Mouse (Mus musculus): ENCODE measurements around the gene Prpf31. TPM values are rescaled to one million over a fixed set of nuclear protein-coding genes. Genes with fewer than 3 reads are reported as not detected.

Gene Prpf31
- polyA plus RNA-seq, 1 experiment, result 79.1 TPM

DNA sequence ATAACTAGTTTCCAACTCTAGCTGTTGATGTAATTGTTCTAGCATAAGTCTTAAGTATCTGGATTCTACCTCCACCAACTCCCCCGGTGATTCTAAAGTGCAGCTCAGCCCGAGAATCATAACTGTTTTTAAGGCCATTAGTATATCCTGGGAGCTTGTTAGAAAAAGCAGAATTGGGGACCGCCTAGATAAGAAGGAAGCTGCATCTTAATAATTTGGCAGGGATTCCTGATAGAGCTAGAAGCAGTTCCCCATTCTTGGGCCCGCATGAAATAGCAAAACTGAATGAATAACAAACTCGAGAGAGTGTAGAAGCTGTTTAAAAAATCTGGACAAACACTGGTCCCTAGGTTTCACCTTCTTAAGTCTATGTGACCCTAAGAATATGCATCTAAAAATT, 13.6 kb downstream of the Prpf31 start:
- H3K27ac ChIP-seq (ENCODE audit: insufficient read depth, low read length), result no peak overlapping the region
- no peak for DNase-seq
- no peak overlapping the region for H3K4me3 ChIP-seq (replicated peaks; ENCODE audit: insufficient read depth, low read depth, low read length)
- peaks cover 10% of the 10 kb centered on the region; the same call in 1 of the 2 replicates for H3K4me1 ChIP-seq (ENCODE audit: control insufficient read depth, insufficient read depth, low read length)
- no peaks in the 10 kb centered on the region for H3K27me3 ChIP-seq (ENCODE audit: control insufficient read depth, insufficient read depth, low read length)
- TF ChIP-seq CTCF (IDR thresholded peaks at IDR 0.05; ENCODE audit: borderline replicate concordance, insufficient read depth, low read depth, low read length) (no peak), POLR2A (IDR thresholded peaks at IDR 0.05; ENCODE audit: borderline replicate concordance, insufficient read depth, low read length) (no peak)
- WGBS, result 71% methylated on average over 5 of the region's 5 CpGs

DNA sequence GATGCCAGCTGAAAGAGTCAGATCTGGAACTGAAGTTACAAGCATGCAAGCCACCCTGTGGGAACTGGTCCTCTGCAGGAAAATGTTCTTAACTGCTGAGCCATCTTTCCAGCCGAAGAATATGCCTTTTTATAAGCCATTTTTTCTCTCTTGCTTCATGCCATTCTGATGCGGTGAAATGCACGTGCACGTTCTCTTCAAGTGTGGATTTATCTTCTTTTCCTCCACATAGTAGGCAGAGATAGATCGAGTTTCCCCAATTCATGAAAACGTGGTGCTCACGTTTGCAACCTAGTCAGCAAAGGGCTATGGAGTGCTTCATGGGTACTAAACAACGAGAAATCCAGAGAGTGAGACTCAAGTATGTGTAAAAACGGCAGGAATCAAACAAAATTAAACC, 14.1 kb downstream of the Prpf31 start:
- WGBS, result 15% methylated on average over 9 of the region's 9 CpGs
- H3K27ac ChIP-seq (ENCODE audit: insufficient read depth, low read length), result no peak overlapping the region
- H3K4me3 ChIP-seq (replicated peaks; ENCODE audit: insufficient read depth, low read depth, low read length), result peak overlapping the region; percentile 45
- TF ChIP-seq CTCF (IDR thresholded peaks at IDR 0.05; ENCODE audit: borderline replicate concordance, insufficient read depth, low read depth, low read length) (no peak), POLR2A (IDR thresholded peaks at IDR 0.05; ENCODE audit: borderline replicate concordance, insufficient read depth, low read length) (no peak)
- no peak for DNase-seq
- no peaks in the 10 kb centered on the region for H3K27me3 ChIP-seq (ENCODE audit: control insufficient read depth, insufficient read depth, low read length)
- H3K4me1 ChIP-seq (ENCODE audit: control insufficient read depth, insufficient read depth, low read length), result peaks cover 10% of the 10 kb centered on the region; the same call in 1 of the 2 replicates

DNA sequence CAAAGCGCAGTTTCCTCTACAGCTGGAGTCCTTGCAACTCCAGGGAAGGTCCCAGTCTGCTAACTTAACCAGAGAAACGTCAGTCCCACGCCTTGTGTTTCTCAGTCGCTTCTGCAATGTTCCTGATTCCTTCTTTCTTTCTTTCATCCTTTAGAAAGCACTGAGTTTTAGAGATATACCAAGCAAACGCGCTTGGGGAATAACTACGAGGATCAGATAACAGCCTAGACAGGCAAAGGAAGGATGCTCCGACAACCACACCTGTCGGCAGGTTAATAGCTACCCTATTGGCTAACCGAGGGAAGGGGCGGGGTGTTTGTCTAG, 14.5 kb downstream of the Prpf31 start:
- WGBS, result 2% methylated on average over 11 of the region's 11 CpGs

DNA sequence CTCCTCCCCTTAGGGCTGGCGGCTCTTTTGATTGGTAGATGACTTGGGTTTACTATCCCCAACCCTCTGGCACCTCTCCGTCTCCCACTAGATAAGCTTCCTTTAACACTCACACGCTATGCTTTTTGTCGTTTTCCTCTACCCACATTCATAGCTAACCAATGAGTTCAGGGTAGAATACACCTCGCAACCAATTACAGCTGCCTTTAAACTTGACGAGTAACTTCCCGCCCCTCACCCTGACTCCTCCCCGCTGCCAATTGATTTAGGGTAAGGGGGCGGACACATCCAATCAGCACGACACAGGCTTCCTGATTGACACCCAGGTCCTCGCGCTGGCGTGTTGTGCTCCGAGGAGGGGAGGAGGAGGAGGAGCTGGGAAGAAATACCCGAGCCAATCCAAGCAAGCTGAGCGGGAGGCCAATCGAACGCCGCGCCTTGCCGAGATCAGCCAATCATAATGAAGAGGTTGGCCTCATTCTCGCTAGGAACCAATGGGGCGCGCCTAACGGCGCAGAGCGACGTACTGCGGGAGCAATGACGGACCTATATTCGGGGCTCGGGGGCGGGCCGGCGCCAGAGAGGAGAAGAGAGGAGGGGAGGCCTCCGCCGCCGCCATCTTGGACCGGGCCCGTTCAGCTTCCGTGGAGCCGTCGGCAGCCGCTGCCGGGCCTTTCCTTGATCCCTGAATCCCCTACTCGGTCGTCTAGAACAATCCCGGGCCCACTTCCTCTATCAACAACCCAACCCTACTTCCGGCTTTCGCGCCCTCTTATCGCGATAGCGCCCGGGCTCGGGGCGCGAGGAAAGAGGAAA, 15.1 kb downstream of the Prpf31 start, which contains the start of gene Cnot3:
Gene Cnot3, plus strand, starts transcription at position 597 of the 816 bp plus-strand sequence.
- peak within 1 kb of the TSS; percentile 84 for H3K27ac ChIP-seq (ENCODE audit: insufficient read depth, low read length)
- WGBS, result under 1% methylated on average over 58 of the region's 58 CpGs

More for the DNA sequence above, 14.5 kb downstream of the Prpf31 start:
- TF ChIP-seq POLR2A (IDR thresholded peaks at IDR 0.05; ENCODE audit: borderline replicate concordance, insufficient read depth, low read length) (peak; percentile 46; the same call in 1 of the 2 replicates), CTCF (IDR thresholded peaks at IDR 0.05; ENCODE audit: borderline replicate concordance, insufficient read depth, low read depth, low read length) (no peak)
- DNase-seq, result no peak
- H3K4me3 ChIP-seq (replicated peaks; ENCODE audit: insufficient read depth, low read depth, low read length), result peak overlapping the region; percentile 45
- no peak overlapping the region for H3K27ac ChIP-seq (ENCODE audit: insufficient read depth, low read length)
- H3K27me3 ChIP-seq (ENCODE audit: control insufficient read depth, insufficient read depth, low read length), result no peaks in the 10 kb centered on the region
- H3K4me1 ChIP-seq (ENCODE audit: control insufficient read depth, insufficient read depth, low read length), result peaks cover 10% of the 10 kb centered on the region; the same call in 1 of the 2 replicates

DNA sequence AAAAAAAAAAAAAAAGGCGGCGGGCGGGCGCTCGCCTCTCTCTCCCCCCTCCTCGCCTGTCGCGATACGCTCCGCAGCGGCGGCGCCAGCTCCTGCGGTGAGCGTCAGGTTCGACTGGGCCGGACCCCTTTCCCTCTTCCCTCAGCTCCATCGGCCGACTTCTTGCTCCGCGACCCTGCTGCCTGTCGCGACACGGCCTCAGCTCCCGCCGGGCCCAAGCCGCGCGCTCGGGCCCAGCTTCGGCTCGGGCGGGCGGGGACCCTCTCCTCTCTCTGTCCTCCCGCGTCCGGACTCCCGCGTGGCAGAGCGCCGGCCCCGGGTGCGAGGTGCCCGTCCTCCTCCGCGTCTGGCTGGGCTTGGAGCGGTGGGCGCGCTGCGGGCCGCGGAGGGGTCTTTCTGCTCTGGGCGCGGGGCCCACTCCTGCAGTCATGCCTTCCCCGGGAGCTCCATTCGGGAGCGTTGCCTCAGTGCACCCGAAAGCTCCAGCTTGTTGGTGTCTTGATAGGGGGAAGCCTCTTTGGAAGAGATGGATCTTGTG, 15.8 kb downstream of the Prpf31 start:
- under 1% methylated on average over 53 of the region's 58 CpGs for WGBS
- DNase-seq, result no peak
- Histone ChIP-seq H3K27me3 (ENCODE audit: control insufficient read depth, insufficient read depth, low read length) (no peaks in the 10 kb centered on the region), H3K27ac (ENCODE audit: insufficient read depth, low read length) (peak overlapping the region; percentile 84), H3K4me1 (ENCODE audit: control insufficient read depth, insufficient read depth, low read length) (peaks cover 10% of the 10 kb centered on the region; the same call in 1 of the 2 replicates), H3K4me3 (replicated peaks; ENCODE audit: insufficient read depth, low read depth, low read length) (peak overlapping the region; percentile 79)
- TF ChIP-seq POLR2A (IDR thresholded peaks at IDR 0.05; ENCODE audit: borderline replicate concordance, insufficient read depth, low read length) (no peak), CTCF (IDR thresholded peaks at IDR 0.05; ENCODE audit: borderline replicate concordance, insufficient read depth, low read depth, low read length) (no peak)

More for the DNA sequence above, 15.1 kb downstream of the Prpf31 start, which contains the start of gene Cnot3:
- DNase-seq, result peak; percentile 98 to 100
- no peaks in the 10 kb centered on the region for H3K27me3 ChIP-seq (ENCODE audit: control insufficient read depth, insufficient read depth, low read length)
- TF ChIP-seq CTCF (IDR thresholded peaks at IDR 0.05; ENCODE audit: borderline replicate concordance, insufficient read depth, low read depth, low read length) (no peak), POLR2A (IDR thresholded peaks at IDR 0.05; ENCODE audit: borderline replicate concordance, insufficient read depth, low read length) (peak; percentile 66; the same call in 1 of the 2 replicates)
- peaks cover 10% of the 10 kb centered on the region; the same call in 1 of the 2 replicates for H3K4me1 ChIP-seq (ENCODE audit: control insufficient read depth, insufficient read depth, low read length)
- H3K4me3 ChIP-seq (replicated peaks; ENCODE audit: insufficient read depth, low read depth, low read length), result peak within 1 kb of the TSS; percentile 79

DNA sequence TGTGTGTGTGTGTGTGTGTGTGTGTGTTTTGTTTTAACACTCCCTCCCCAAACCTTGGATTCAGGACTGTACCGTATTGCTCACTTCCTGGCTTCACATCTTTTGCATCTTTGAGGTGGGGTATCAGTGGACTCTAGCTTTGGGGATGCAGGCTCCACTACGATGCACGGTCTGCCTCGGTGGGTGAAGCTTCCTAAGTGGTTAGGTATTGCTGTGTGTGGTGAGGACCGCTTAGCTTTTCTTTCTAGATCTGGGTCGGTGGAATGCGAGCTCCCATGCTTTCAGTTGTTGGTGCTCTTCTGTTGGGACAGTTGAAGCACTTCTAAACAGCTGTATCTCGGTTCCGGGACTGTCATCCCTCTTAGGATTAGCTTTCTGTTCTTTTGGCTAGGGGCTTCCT, 16.4 kb downstream of the Prpf31 start:
- Histone ChIP-seq H3K27me3 (ENCODE audit: control insufficient read depth, insufficient read depth, low read length) (no peaks in the 10 kb centered on the region), H3K4me1 (ENCODE audit: control insufficient read depth, insufficient read depth, low read length) (peaks cover 10% of the 10 kb centered on the region; the same call in 1 of the 2 replicates), H3K27ac (ENCODE audit: insufficient read depth, low read length) (no peak overlapping the region), H3K4me3 (replicated peaks; ENCODE audit: insufficient read depth, low read depth, low read length) (peak overlapping the region; percentile 79)
- no peak for TF ChIP-seq CTCF (IDR thresholded peaks at IDR 0.05; ENCODE audit: borderline replicate concordance, insufficient read depth, low read depth, low read length)
- no peak for TF ChIP-seq POLR2A (IDR thresholded peaks at IDR 0.05; ENCODE audit: borderline replicate concordance, insufficient read depth, low read length)
- DNase-seq, result no peak
- WGBS, result 4% methylated on average over 9 of the region's 9 CpGs

DNA sequence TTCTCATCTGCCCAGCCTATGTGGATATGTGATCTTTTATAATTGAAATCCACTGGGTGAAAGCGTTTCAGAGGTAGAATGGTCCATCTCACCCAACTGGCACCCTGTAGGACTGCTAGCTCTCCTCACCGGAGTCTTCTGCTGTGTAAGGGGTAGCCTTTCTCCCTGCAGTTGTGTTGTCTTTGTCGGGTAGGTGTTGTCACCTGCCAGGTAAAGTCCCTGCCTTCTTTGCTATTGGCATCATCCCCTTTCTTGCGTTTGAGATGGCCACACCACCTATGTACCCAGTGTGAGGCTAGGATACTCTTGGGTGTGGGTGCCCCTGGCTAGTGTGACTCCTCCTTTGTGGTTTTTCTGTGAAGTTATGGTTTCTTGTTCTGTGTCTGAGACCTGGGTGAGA, 16.9 kb downstream of the Prpf31 start:
- Histone ChIP-seq H3K4me3 (replicated peaks; ENCODE audit: insufficient read depth, low read depth, low read length) (peak overlapping the region; percentile 79), H3K27me3 (ENCODE audit: control insufficient read depth, insufficient read depth, low read length) (no peaks in the 10 kb centered on the region), H3K4me1 (ENCODE audit: control insufficient read depth, insufficient read depth, low read length) (peaks cover 10% of the 10 kb centered on the region; the same call in 1 of the 2 replicates), H3K27ac (ENCODE audit: insufficient read depth, low read length) (no peak overlapping the region)
- WGBS, result 16% methylated on average over 4 of the region's 4 CpGs
- TF ChIP-seq CTCF (IDR thresholded peaks at IDR 0.05; ENCODE audit: borderline replicate concordance, insufficient read depth, low read depth, low read length) (no peak), POLR2A (IDR thresholded peaks at IDR 0.05; ENCODE audit: borderline replicate concordance, insufficient read depth, low read length) (no peak)
- no peak for DNase-seq

All from cerebellum, adult 2 months (tissue).